Mouse (Mus musculus): Measurements from ENCODE around the gene Fam171a2. TPM values are rescaled to one million over a fixed set of nuclear protein-coding genes. Genes with fewer than 3 reads are reported as not detected.
A peak's percentile ranks its signal among the peaks of the same experiment; 100 is the strongest.

The Fam171a2 gene
- total RNA-seq, 2 experiments from 2014 or later, result 3.4 to 3.5 TPM

DNA sequence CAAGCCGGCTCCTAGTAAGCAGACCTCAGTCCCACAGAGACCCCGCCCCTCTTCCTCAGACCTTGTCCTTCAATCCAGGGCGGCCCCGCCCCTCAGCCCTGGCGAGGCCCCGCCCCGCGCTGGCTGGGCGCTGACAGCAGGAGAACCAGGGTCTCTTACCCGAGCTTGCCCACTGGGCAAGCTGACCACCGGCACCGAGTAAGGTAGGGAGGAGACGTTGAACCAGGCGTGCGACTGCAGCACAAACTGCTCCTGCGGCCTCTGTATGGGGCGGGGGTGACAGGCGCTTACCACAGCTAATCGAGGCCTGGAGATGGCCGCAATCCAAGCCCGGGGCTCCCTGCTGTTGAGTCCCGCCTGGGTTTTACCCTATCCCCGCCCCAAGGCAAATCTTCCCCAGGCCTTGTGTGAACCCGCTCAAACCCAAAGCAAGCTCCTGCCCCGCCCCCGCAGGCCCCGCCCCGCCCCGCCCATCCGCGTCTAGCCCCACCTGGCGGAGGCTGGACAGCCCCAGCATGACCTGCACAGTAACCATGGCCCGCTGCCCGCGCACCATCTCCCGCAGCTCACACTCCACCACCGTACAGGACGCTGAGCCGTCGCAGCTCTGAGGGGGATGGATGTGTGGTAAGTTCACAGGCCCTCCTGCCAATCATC is 8.4 kb upstream of the Fam171a2 start:
- peak; percentile 62 to 68 for DNase-seq (ENCODE audit: low spot score in 2 of 2)

DNA sequence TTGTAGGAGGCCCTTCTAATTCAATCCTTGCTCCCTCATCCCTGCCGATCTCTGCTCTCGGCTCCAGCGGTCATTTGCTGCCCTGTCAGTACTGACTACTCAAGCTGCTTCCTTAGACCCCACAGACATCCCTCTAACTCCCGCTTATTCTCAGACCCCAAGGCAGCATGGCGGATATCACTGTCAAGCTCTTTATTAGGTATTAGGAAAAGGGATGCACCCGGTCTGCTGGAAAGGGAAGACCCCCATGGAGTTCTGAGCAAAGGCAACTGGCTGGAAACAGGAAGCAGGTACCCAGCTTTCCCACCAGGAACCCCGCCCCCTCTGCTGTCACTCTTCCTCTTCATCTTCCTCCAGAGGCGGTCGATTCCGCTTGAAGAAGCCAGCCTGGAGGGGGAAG is 5.6 kb upstream of the Fam171a2 start:
- DNase-seq (ENCODE audit: low spot score in 2 of 2), result no peak

- no peak for DNase-seq (ENCODE audit: low spot score in 2 of 2)
Measured at GRCm38 (mm10) chr11:102449043-102450008, 1.8 kb upstream of the Fam171a2 start.

DNA sequence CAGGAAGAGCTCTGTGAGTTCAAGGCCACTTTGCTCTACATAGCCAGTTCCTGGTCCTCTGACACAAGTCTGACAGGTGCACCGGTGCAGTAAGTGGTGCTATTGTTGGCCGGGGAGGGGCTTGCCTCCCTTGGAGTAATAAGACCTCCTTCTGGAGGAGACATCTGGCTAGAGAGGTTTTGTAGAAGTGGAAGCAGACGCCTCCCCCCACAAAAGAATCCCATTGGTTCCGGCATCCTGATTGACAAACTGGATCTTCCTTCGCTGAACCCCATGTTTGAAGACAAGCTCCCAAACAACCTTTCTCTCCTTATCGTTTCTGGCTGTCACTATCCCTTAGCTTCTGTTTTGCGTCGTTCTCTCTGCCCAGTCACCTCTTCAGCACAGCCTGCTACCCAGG is 845 bp upstream of the Fam171a2 start:
- DNase-seq (ENCODE audit: low spot score in 2 of 2), result no peak

- no peak for DNase-seq (ENCODE audit: low spot score in 2 of 2)
Measured at GRCm38 (mm10) chr11:102446581-102447461, 661 bp downstream of the Fam171a2 start.

DNA sequence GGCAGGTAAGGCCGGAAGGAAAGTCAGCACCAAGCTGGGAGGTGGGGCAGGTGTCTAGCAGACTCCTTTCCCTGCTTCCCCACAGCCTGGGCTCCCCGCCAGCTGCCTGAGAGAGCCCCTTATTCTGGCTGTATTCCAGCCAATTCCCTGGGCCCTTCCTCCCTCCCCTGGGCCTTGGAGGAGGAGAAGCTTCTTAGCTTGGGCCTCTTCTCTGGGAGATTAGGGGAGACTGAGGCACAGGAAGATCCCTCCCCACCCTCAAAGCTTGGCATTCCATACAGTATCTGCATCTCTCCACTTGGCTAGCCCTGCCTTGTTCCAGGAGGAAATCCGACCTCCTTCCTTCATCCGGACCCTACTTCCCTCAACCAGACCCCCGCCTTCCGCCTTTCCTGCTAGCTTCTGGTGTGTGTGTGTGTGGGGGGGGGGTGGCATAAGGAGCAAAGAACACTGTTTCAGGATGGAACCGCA is 1.6 kb downstream of the Fam171a2 start:
- no peak for DNase-seq (ENCODE audit: low spot score in 2 of 2)

- DNase-seq (ENCODE audit: low spot score in 2 of 2), result no peak
Measured at GRCm38 (mm10) chr11:102445264-102445890, 2.1 kb downstream of the Fam171a2 start.

DNA sequence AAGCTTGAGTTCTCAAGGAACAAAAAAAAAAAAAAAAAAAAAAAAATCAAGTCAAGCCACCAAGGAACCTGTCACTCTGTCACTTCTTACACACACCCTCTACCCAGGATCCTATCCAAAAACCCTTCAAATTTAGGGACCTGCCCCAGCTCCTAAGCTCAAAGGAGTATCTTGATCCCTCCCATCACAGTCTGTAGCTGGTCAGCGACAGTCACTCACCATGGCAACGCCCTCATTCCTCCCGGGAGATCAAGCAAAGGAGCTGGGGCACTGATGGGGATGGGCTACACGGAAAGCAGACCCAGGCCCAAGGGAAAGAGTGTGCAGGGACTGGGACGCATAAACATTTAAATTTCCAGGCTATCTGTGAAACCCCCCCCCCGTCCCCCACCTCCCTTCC is 2.7 kb downstream of the Fam171a2 start:
- DNase-seq (ENCODE audit: low spot score in 2 of 2), result no peak

GRCm38 (mm10) chr11:102444321-102444720 is 3.2 kb downstream of the Fam171a2 start:
- DNase-seq (ENCODE audit: low spot score in 2 of 2), result no peak

- no peak for DNase-seq (ENCODE audit: low spot score in 2 of 2)
Measured at GRCm38 (mm10) chr11:102443740-102444139, 3.7 kb downstream of the Fam171a2 start.

- DNase-seq (ENCODE audit: low spot score in 2 of 2), result no peak
Measured at GRCm38 (mm10) chr11:102442089-102442488, 5.4 kb downstream of the Fam171a2 start.

GRCm38 (mm10) chr11:102441434-102441833 is 6.0 kb downstream of the Fam171a2 start:
- no peak for DNase-seq (ENCODE audit: low spot score in 2 of 2)

DNA sequence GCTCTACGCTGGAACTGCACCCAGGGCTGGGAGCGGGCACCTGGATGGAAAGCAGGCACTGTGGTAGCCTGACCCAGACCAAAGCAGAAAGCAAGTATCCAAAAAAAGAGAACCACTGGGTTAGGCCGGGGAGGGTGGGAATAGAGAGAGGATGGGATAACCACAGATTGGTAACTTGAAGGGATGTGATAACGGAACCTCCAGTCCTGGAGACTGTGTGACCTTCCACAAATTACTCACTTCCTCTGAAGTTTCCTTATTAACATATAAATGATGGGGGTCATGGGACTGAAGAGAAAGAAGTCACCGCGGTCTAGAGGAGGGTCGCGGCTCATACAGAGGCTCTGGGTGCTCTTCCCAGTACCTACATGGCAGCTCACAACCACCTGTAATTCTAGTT is 7.2 kb downstream of the Fam171a2 start:
- no peak for DNase-seq (ENCODE audit: low spot score in 2 of 2)

DNA sequence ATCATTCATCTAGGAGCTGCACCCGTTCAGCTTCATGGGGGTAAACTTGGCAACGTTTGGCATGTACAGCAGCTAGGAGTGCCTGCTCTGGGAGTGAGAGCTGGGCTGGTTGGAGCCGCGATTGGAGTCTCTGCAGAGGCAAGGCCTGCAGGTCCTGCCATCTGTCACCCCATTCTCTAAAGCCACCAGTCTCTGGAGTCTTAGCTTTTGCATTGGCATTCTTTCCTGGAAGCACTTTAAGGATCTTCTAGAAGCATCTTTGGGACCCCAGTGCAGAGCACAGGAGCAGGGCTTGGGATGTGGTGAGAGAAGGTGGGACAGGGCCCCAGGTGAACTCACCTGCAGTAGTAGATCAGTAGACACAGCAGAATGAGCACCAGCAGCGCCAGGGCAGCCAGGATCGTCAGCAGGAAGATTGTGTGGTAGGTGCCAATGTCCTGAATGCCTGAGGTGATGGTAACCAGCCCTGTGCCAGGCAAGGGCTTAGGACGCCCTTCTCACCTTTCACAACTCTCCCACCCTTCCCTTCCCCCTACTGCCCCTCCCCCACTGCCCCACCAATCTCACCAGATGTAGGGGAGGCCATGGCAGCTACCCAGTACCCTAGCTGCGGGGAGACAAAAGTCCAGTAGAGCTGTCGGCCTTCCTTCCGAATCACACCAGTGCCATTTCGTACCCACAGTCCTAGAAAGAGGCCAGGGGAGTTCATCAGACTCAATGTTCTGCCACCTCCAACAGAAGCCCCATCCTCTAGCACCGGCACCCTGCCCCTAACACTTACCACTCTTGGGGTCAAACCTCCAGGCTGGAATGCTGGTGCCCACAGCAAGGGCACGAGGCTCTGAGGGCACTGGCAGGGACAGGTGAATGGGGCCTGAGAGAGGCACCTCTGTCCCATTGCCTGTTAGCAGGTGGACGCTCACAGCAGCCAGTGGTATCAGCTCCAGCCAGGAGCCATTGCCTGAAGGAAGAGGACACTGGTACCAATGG is 8.1 kb downstream of the Fam171a2 start:
- no peak for DNase-seq (ENCODE audit: low spot score in 2 of 2)

DNA sequence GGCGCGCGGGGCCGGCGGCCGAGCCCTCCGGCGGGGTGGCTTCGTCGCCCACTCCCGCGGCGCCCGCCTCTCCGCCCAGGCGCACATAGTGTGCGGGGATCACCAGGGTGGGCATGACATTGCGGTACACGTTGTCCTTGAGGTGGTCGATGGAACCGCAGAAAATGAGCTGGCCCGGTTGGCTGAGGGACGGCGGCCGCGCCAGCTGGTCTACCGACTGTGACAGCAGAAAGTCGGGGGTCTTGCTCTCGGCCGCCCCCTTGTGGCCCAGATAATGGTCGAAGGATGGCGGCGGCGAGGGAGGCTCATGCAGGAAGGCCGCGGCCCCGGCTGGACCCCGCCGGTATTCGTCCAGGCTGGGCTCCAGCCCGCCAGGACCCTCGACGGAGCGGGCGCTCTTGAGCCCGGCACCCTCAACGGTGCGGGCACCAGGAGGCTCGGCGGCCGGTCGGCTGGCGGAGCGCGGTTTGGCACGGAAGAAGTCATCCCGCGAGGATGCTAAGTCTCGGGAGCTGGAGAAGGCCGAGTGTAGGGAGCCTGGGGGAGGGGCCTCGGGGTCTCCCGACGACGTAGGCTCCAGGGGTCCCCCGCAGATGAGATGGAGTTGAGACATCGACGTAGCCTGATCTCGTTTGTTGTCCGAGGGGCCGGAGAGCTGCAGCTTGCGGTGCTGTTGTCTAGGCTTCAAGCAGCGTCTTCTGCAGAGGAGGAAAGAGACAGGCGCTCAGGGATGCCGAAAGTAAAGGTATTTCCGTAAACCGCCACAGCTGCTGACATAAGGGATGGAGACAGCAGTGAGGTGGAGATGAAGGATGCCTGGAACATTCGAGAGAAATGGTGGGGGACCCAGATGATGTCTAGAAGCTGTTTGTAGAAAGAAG is 9.0 kb downstream of the Fam171a2 start:
- DNase-seq (ENCODE audit: low spot score in 2 of 2), result peak; percentile 87 to 90

DNA sequence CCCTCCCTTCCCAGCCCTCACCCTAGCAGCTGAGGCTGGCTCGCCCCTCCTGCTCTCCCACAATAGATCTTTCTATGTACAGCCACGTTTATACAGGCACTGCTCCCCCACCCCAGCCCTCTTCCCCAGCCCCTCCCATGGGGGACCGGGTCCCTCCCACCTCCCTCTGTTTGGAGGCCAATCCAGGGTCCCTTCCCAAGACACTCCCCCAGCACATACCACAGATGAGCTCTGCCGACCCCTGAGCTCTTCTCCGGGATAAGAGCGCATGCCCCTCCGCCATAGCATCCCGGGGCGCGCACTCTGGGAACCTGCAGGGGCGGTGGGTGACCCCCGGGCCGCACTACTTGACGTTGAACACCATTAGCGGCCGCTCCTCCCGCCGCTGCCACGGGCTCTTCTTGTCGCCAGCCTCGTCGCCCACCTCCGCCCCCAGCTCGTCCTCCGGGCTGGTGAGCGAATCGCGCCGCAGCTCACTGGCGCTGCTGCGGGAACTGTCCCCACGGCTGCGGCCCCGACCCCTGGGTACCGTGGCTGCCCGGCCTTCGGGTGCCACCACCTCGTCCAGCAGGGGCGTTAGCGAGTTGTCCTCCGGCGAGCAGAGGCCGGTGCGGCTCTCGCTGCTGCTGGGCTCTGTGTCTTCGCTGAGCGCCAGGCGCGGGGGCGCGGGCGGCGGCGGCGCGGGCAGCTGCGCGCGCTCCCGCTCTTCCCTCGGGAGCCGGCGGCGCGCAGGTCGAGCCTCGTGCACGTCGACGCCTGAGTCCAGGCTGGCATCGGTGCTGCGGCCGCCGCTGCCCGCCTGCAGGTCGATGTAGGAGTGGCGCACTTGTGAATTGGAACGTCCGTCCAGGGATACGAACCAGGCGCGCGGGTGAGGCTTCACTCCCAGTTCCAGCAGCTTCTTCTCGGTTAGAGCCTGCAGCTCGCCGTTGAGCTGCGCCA is 10.1 kb downstream of the Fam171a2 start:
- peak; percentile 72 to 75 for DNase-seq (ENCODE audit: low spot score in 2 of 2)

DNA sequence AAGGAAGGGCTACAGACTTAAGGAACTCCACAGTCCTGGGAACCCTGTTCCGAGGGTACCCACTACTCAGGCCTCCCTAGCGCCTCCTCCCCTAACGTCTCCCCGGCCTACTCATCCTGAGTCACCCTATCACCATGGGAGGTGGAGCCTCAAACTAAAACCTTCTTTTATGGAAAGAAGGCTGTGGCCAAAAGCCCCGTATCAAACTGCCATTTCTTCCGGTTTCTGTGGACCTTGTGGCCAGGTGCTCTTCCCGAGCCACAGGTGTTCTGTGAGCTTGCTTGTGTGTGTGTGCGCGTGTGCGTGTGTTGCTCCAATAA is 11.1 kb downstream of the Fam171a2 start:
- no peak for DNase-seq (ENCODE audit: low spot score in 2 of 2)
